Comparison of ENCODE assay signal across 8 mouse cellular contexts in genomic region chr14:122453996-122454738, GRCm38 (mm10). TPM values are rescaled to one million over a fixed set of nuclear protein-coding genes. Genes with fewer than 3 reads are reported as not detected.
DNase-seq lines count a peak whose midpoint lies in the region; ATAC-seq and TF ChIP-seq lines count a peak whose summit lies in the region.

No protein-coding gene starts in this region.

- peak overlapping the region; percentile 32 for H3K4me3 ChIP-seq in heart, postnatal 0 days (ENCODE audit: low read depth, low read length)
- peak overlapping the region; percentile 7; the same call in 1 of the 2 replicates for H3K4me3 ChIP-seq in hindbrain, postnatal 0 days (ENCODE audit: low read length)
- H3K4me3 ChIP-seq in midbrain, embryonic 16.5 days (ENCODE audit: low read depth, low read length) = no peak overlapping the region

- no peaks in the 10 kb centered on the region for H3K9me3 ChIP-seq in heart, postnatal 0 days (replicated peaks; ENCODE audit: control insufficient read depth, low read length)
- H3K9me3 ChIP-seq in hindbrain, postnatal 0 days (ENCODE audit: low read length) = no peaks in the 10 kb centered on the region
- H3K9me3 ChIP-seq in midbrain, embryonic 16.5 days (replicated peaks; ENCODE audit: control insufficient read depth, low read length, poor library complexity, severe bottlenecking) = no peaks in the 10 kb centered on the region

- no peak for TF ChIP-seq CTCF in heart, postnatal 0 days (IDR thresholded peaks at IDR 0.05; ENCODE audit: low read depth)
- TF ChIP-seq CTCF in hindbrain, postnatal 0 days (IDR thresholded peaks at IDR 0.05; ENCODE audit: low read depth) = no peak

- no peak for TF ChIP-seq EP300 in heart, postnatal 0 days (IDR thresholded peaks at IDR 0.05; ENCODE audit: low read depth)

- H3K9ac ChIP-seq in heart, postnatal 0 days (replicated peaks; ENCODE audit: low read depth, low read length) = no peak overlapping the region
- peak overlapping the region; percentile 28; the same call in 1 of the 2 replicates for H3K9ac ChIP-seq in hindbrain, postnatal 0 days (replicated peaks; ENCODE audit: low read length)
- H3K9ac ChIP-seq in midbrain, embryonic 16.5 days (ENCODE audit: low read depth, low read length) = peak overlapping the region; percentile 20; the same call in 1 of the 2 replicates

- peaks cover 74% of the 10 kb centered on the region for H3K27me3 ChIP-seq in heart, postnatal 0 days (ENCODE audit: control insufficient read depth, insufficient read depth, low read length)
- peaks cover 15% of the 10 kb centered on the region; the same call in 1 of the 2 replicates for H3K27me3 ChIP-seq in hindbrain, postnatal 0 days (ENCODE audit: insufficient read depth, low read length)
- H3K27me3 ChIP-seq in midbrain, embryonic 16.5 days (ENCODE audit: control insufficient read depth, insufficient read depth, low read depth, low read length) = peaks cover 35% of the 10 kb centered on the region

- H3K4me2 ChIP-seq in heart, postnatal 0 days (ENCODE audit: low read depth, low read length) = peak overlapping the region; percentile 49
- H3K4me2 ChIP-seq in hindbrain, postnatal 0 days (ENCODE audit: low read depth, low read length) = peak overlapping the region; percentile 43
- H3K4me2 ChIP-seq in midbrain, embryonic 16.5 days (ENCODE audit: low read length) = peak overlapping the region; percentile 39

- WGBS in heart, postnatal 0 days = 35% methylated on average over 12 of the region's 12 CpGs
- 9% methylated on average over 12 of the region's 12 CpGs for WGBS in hindbrain, postnatal 0 days
- WGBS in midbrain, embryonic 16.5 days = 6% methylated on average over 12 of the region's 12 CpGs

- ATAC-seq in heart, postnatal 0 days (ENCODE audit: insufficient read depth, low read depth) = no peak
- ATAC-seq in hindbrain, postnatal 0 days = no peak
- no peak for ATAC-seq in midbrain, embryonic 16.5 days

- H3K4me1 ChIP-seq in heart, postnatal 0 days (ENCODE audit: control insufficient read depth, insufficient read depth) = no peaks in the 10 kb centered on the region
- peaks cover 25% of the 10 kb centered on the region; the same call in 1 of the 2 replicates for H3K4me1 ChIP-seq in hindbrain, postnatal 0 days (ENCODE audit: insufficient read depth, low read length)
- H3K4me1 ChIP-seq in midbrain, embryonic 16.5 days (ENCODE audit: control insufficient read depth, insufficient read depth, low read length) = peaks cover 14% of the 10 kb centered on the region

- intact Hi-C loops in heart, postnatal 10 days (cut with DNase I) = no loop called here

- H3K36me3 ChIP-seq in heart, postnatal 0 days (replicated peaks; ENCODE audit: control insufficient read depth, insufficient read depth, low read length) = no peaks in the 10 kb centered on the region
- H3K36me3 ChIP-seq in hindbrain, postnatal 0 days (ENCODE audit: insufficient read depth, low read length) = no peaks in the 10 kb centered on the region
- no peaks in the 10 kb centered on the region for H3K36me3 ChIP-seq in midbrain, embryonic 16.5 days (ENCODE audit: control insufficient read depth, insufficient read depth, low read length)

- H3K27ac ChIP-seq in heart, postnatal 0 days (ENCODE audit: low read depth) = no peak overlapping the region
- H3K27ac ChIP-seq in hindbrain, postnatal 0 days = peak overlapping the region; percentile 83
- peak overlapping the region; percentile 6; the same call in 1 of the 2 replicates for H3K27ac ChIP-seq in midbrain, embryonic 16.5 days (ENCODE audit: low read length)

- no peak for DNase-seq in heart, postnatal 0 days (ENCODE audit: low spot score)
- no peak for DNase-seq in heart, postnatal 10 days
- DNase-seq in embryo, embryonic 11 days = peak; percentile 53
- peak; percentile 55 for DNase-seq in hindbrain, postnatal 0 days (ENCODE audit: low spot score)
- DNase-seq in urinary bladder, adult 2 months (ENCODE audit: low spot score) = no peak
- no peak for DNase-seq in frontal cortex, postnatal 36 days (ENCODE audit: low spot score in 2 of 2)
- DNase-seq in thymus, postnatal 14 days = no peak

RNA-seq across cellular contexts. Expression of gene Gm5089, which starts 3.3 kb away (rescaled TPM):
- not detected in 2 replicates for total RNA-seq in heart, postnatal 0 days (2014; rRNA removed; ENCODE audit: low replicate concordance)
- not detected in 2 replicates for polyA plus RNA-seq in heart, postnatal 0 days (2015; fragmentation: Nextera tagmentation; extraction: Ambion mirVana)
- not detected for total RNA-seq in heart, postnatal 10 days (2021)
- 1.2 and 3.0 TPM in 2 replicates for total RNA-seq in hindbrain, postnatal 0 days (2014; rRNA removed)
- 0.56 and 0.82 TPM in 2 replicates for polyA plus RNA-seq in hindbrain, postnatal 0 days (2015; fragmentation: Nextera tagmentation; extraction: Ambion mirVana)
- polyA plus RNA-seq in midbrain, embryonic 16.5 days (2015; fragmentation: Nextera tagmentation; extraction: Ambion mirVana) = 0.82 and 1.4 TPM in 2 replicates
- not detected in 2 replicates for polyA plus RNA-seq in urinary bladder, adult 2 months (2012; rRNA removed)

RNA-seq across cellular contexts. Expression of gene Zic5, which starts 11.3 kb away (rescaled TPM):
- total RNA-seq in heart, postnatal 0 days (2014; rRNA removed; ENCODE audit: low replicate concordance) = not detected in 2 replicates
- polyA plus RNA-seq in heart, postnatal 0 days (2015; fragmentation: Nextera tagmentation; extraction: Ambion mirVana) = not detected in 2 replicates
- total RNA-seq in heart, postnatal 10 days (2021) = not detected
- 46.2 and 51.3 TPM in 2 replicates for total RNA-seq in hindbrain, postnatal 0 days (2014; rRNA removed)
- polyA plus RNA-seq in hindbrain, postnatal 0 days (2015; fragmentation: Nextera tagmentation; extraction: Ambion mirVana) = 31.0 and 31.1 TPM in 2 replicates
- 9.5 and 29.0 TPM in 2 replicates for polyA plus RNA-seq in midbrain, embryonic 16.5 days (2015; fragmentation: Nextera tagmentation; extraction: Ambion mirVana)
- not detected in 2 replicates for polyA plus RNA-seq in urinary bladder, adult 2 months (2012; rRNA removed)

RNA-seq across cellular contexts. Expression of gene Zic2, which starts 21.1 kb away (rescaled TPM):
- total RNA-seq in heart, postnatal 0 days (2014; rRNA removed; ENCODE audit: low replicate concordance) = not detected in 2 replicates
- not detected in 2 replicates for polyA plus RNA-seq in heart, postnatal 0 days (2015; fragmentation: Nextera tagmentation; extraction: Ambion mirVana)
- total RNA-seq in heart, postnatal 10 days (2021) = not detected
- 234 TPM in 2 replicates for total RNA-seq in hindbrain, postnatal 0 days (2014; rRNA removed)
- 35.9 and 40.2 TPM in 2 replicates for polyA plus RNA-seq in hindbrain, postnatal 0 days (2015; fragmentation: Nextera tagmentation; extraction: Ambion mirVana)
- 6.3 and 15.2 TPM in 2 replicates for polyA plus RNA-seq in midbrain, embryonic 16.5 days (2015; fragmentation: Nextera tagmentation; extraction: Ambion mirVana)
- polyA plus RNA-seq in urinary bladder, adult 2 months (2012; rRNA removed) = 0.07 TPM in 1 of 2 replicates, not detected in the other

RNA-seq across cellular contexts. Expression of gene Gm10837, which starts 36.2 kb away (rescaled TPM):
- total RNA-seq in heart, postnatal 0 days (2014; rRNA removed; ENCODE audit: low replicate concordance) = not detected in 2 replicates
- polyA plus RNA-seq in heart, postnatal 0 days (2015; fragmentation: Nextera tagmentation; extraction: Ambion mirVana) = not detected in 2 replicates
- not detected for total RNA-seq in heart, postnatal 10 days (2021)
- total RNA-seq in hindbrain, postnatal 0 days (2014; rRNA removed) = 0.93 and 4.7 TPM in 2 replicates
- 1.2 and 1.4 TPM in 2 replicates for polyA plus RNA-seq in hindbrain, postnatal 0 days (2015; fragmentation: Nextera tagmentation; extraction: Ambion mirVana)
- 0.19 and 0.93 TPM in 2 replicates for polyA plus RNA-seq in midbrain, embryonic 16.5 days (2015; fragmentation: Nextera tagmentation; extraction: Ambion mirVana)
- not detected in 2 replicates for polyA plus RNA-seq in urinary bladder, adult 2 months (2012; rRNA removed)

Comparison
In these comparisons a context has a peak if more than half of its experiments do, and no peak if none do; other contexts are left out.
1. DNase-seq: peak in embryo, embryonic 11 days (single experiment) and hindbrain, postnatal 0 days (single experiment); none in heart, postnatal 0 days (single experiment), heart, postnatal 10 days (0 of 2), urinary bladder, adult 2 months (single experiment), frontal cortex, postnatal 36 days (0 of 2) and thymus, postnatal 14 days (single experiment).
2. RNA of gene Zic5, which starts 11.3 kb away (polyA plus RNA-seq): 31.0 to 31.1 TPM in hindbrain, postnatal 0 days and 9.5 to 29.0 TPM in midbrain, embryonic 16.5 days; not detected in heart, postnatal 0 days and not detected in urinary bladder, adult 2 months; every median in the first group is over 10 times any median in the second.
3. Peak in every context shown above with its lines, with median percentiles within 50 percentile points of each other: H3K4me2 ChIP-seq.